Mouse (Mus musculus) c-Kit-negative CD71-positive TER-119-positive erythroid progenitor cells, embryonic 14.5 days (primary cell): Measurements from ENCODE around the gene Taf12.
"Not testable (repeated sequence)": the region's sequence is repeated elsewhere in the genome, so short reads cannot be mapped to it uniquely, and the experiment has no call there.

Experiments
- DNase-seq: peaks from one replicate; pipeline ENCODE4 v3.0.0-alpha.2; 2013; ENCODE audit warnings: low read depth, low spot score

Gene Taf12

DNA sequence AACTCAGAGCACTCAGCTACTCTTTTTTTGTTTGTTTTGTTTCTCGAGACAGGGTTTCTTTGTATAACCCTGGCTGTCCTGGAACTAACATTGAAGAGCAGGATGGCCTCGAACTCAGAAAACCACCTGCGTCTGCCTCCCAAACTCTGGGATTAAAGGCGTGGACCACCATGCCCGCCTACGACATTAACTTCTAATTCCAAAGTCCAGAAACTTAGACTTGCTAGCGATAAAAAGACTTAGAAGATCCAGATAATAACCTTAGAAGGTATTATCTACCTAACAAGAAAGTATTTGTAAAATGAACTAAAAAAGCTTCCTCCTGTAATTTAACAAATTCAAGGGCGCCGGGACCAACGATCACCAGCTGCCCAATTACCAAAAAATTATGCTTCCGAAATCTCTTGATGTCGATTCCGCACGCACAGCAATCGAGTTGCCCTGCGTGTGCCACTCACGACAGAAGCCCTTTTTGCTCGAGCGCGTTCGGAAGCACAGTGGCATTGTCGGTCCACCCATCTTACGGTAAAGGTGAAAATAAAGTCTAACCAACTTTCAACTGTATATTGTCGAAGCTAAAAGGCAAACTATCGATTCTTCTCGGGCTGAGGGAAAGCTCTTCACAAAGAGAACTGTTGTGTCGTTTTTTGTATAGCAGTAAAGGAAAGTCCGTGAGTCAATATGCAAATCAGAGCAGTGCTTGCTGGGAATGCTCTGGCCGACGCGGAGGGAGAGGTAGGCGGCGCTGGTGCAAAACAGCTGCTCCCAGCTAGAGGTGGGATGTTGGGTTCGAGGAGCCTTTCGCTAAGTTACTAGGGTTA lies 4.2 kb upstream of the Taf12 start:
- peak; percentile 87 for DNase-seq

DNA sequence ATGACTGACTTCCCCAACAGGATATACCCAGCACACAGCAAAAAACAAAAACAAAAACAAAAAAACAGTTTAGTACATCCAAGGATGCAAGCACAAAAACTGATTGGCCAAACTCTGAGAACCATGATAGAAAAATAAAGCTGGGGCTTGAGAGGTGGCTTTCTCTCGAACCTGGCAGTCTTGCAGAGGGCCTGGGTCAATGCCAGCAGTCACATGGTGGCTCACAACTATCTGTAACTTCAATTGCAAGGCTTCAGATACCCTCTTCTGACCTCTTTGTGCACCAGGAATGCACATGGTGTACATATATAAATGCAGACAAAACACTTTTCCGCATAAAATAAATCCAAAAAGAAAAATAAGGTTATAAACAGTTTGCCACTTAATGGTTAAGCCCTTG lies 1.0 kb upstream of the Taf12 start:
- no peak for DNase-seq

DNA sequence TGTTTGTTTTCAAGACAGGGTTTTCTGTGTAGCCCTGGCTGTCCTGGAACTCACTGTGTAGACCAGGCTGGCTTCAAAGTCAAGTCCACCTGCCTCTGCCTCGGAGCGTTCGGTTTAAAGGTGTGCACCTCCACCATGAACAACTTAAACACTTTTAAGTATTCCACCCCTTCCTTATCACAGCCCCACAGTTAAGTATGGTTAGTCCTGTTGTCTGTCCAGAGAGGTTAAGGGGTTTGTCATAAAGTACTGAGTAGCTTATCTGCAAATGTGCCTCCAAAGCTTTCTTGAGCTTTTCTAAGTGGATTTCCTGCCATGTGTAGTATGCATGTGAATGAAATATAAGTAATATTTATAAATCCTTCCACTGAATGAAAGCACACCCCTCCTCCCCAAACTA lies 1.8 kb downstream of the Taf12 start:
- peak; percentile 22 for DNase-seq

DNA sequence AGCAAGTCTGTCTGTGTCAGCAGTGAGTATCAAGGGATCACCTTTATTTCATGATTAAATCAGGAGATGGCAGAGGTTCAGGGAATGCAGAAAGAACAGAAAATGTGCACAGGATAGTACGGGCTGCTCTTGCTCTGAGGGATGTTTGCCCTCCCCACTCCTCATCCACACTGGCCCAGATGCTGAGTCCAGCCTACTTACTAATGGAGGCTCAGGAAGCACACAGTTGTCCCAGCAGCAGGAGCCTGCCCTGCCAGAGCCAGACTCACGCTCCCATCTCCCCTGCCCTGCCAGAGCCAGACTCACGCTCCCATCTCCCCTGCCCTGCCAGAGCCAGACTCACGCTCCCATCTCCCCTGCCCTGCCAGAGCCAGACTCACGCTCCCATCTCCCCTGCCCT lies 14.7 kb downstream of the Taf12 start:
- DNase-seq = not testable (repeated sequence)

DNA sequence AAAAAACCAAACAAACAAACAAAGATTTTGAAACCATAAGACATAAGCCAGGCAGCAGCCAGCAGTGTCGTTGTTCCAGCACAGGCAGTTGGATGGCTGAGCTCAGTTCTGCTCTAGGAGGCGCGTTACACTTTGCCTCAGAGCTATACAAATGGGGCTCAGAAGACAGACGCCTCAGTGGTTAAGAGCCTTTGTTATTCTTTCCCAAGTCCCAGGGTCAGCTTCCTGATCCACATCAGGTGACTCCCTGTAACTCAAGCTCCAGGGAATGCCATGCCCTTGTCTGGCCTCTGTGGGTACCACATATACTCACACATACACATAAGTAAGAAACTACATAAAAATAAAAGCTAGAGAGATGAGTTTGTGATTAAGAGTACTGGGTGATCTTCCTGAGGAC lies 16.9 kb downstream of the Taf12 start:
- DNase-seq = no peak

DNA sequence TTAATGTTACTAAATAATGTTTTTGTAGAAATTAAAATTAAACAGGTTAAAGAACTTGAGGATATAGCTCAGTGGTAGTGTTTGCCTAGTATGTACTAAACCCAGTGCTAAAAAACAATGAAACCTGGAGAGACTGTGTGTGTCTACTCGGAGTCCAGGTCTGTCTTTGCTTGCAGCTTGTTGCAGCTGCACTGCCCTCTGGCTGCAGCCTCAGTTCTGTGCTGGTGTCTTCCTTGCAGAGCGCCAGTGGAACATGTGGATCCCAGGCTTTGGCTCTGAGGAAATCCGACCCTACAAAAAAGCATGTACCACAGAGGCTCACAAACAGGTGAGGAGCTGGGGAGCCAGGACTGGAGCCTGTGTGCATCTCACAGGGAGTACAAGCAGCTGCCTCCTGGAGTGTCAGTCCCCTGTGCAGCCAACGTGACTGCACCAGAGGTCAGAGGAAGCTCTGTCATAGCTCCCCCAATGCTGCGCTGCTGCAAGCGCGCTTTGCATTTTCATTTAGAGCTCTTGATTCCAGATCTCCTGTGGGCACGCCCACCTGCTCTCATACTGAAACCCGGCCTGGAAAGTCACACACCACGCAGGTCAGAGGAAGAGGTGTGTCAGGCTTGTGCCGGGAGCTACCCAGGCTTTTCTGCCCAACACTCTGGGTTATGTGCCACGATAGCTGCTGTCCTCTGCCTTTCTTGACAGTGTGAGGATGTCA lies 17.6 kb downstream of the Taf12 start:
- no peak for DNase-seq

DNA sequence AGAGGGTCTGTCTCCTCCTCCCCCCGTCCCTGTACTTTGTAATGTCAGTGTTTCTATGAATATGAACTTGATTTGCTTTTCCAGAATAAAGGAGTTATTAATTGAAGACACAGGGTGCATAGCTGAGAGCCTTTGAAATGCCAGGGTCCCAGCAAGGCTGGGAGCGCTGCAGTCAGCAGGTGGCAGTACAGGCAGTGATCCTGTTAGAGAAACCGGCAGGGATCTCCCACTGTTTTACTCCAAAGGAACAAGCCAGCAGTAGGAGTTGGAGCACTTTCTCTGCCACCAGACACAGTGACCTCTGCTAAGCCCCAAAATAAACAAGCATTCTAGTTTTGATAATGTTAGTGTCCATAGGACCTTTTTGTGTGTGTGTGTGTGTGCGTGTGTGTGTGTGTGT lies 18.8 kb downstream of the Taf12 start:
- no peak for DNase-seq

DNA sequence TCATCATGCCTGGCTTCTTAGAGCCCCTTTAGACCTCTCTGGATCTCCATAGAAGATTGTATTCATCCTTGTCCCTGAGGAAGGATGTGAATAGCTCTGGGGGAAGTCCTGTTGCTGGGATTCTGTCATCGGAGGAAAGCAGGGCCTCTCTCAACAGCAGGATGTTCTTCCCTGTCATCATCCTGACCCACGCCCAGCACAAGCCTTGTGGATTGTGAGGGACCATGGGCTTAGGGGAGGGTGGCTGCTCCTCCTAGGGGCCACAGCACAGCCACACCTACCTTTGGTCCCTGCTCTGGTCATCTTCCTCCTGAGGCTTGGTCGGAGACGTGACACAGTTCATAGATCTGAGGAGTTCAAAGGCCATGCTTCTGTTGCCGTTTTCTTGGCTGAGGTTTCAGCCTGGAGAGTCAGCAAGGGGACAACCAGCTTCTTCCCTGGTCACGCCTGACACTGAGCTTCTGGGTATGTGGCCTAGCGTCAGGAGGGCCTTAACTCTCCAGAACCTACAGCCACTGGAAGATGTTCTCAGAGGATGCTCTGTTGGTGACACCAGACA lies 19.6 kb downstream of the Taf12 start:
- DNase-seq = no peak

DNA sequence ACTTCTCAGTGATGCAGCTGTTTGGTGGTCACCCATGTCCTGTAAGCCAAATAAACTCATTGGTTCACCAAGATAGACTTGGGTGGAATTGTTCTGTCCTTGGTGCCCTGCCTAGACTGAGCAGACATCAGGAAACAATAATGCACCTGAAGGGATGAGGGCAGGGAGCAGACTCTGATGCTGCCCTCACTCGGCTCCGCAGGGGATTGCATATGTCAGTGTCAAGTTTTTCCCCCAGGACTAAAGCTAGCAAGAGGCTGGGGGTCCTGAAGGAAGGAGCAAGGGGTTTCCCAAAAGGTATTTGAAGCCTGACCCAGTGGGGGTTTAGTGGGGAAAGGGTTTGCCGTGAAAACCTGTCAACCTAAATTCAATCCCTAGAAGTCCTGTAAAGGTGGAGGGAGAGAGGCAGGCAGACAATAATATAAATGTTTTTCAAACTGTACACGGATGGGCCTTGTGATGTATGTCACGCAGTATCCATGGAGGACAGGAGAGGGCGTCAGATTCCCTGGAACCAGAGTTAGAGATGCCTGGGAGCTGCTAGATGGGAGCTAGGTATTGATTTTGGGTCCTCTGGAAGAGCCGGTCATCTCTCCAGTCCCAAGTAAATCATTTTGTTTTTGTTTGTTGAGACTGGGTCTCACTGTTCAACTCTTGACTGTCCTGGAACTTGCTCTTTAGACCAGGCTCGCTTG lies 21.7 kb downstream of the Taf12 start:
- DNase-seq = no peak

DNA sequence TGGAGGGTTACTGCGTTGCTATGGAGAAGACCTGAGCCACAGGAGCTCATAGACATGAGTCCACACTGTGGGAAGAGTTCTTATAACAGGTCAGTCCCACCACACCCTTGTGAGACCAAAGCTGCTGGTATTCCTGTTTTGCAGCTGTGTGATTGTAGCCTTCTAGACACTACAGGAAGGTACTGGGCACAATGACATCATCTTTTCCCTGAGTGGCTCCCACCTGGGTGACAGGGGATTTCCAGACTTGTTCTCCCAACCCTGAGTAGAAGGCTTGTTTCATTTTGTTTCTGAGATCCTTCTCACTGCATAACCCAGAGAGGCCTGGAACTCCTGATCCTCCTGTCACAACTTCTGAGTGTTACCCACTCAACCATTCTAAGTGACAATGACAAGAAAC lies 25.7 kb downstream of the Taf12 start:
- no peak for DNase-seq

DNA sequence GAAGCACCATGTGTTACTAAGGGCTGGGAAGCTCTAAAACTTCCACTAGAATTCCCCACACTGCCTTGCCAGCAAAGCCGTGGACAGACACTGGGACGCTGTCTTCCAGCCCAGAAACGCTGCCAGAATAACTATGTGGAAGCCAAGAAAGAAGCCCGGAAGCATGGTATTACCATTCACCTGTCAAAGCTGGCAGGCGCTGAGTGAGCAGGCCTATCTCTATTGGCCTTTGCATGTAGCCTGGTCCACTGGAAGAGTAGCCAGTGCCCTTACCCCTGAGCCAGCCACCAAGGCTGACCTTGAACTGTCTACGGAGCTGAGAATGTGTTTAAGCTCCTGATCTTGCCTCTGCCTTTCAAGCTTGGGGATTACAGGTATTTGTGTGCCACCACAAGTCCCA lies 27.3 kb downstream of the Taf12 start:
- DNase-seq = no peak

DNA sequence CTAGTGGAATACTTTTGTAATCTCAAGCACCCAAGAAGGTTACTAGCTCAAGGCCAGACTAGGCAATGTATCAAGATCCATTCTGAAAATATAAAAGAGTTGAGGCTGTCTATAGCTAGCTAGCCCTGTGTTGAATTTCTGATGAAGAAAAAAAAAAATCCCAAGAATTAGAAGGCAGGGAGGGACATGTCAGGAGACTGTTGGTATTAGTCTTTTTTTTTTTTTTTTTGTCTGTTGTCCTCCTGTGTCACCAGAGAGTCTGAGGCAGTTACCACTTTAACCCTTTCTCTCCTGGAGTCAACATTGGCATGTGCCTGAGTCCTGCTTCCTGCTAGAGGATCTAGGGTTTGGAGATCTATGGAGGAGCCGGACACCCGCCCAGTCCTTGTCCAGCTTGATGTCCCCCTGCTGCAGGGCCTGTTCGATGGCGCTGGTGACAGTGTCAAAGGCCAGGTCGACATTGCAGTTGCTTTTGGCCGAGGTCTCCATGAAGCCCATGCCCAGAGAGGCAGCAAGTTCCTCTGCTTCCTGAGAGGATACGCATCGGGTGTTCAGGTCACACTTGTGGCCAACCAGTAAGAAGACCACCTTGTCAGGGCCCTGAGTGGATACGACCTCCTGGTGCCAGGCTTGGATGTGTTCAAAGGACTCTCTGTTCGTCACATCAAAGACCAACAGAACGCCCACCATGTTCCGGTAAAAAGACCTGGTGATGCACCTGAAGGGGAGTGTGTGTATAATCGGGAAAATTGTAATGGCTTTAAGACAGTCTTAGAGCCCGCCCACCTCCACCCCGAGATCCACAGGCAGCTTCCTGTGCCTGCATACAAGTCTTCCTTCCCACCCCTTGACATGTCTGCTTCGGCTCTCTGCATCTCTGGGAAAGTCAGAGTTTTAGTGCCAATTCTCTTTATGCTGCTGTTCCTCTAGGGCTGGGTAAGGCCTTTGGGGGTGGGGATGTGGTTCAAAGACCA lies 28.1 kb downstream of the Taf12 start:
- DNase-seq = no peak

DNA sequence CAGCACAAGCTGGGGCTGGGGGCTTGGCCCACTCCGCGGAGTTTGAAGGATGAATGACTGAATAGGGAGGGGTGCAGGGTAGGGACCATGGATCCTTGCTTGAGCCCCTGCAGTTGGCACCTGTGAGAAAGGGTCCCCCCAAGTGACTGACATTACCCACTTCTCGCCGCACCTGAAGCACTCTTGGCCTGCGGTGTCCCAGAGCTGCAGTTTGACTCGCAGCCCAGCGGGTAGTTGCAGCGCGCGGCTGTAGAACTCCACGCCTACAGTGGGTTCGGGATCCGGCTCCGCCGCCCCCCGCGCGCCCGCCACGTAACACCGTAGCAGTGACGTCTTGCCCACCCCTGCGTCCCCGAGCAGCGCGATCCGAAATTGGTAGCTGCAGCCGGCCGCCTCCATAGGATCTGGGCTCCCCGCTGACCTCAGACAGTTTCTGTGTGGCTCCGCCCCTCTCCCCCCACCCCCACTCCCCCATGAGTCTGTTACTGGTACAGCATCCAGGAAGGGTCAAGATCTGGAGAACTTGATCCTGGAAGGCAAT lies 28.8 kb downstream of the Taf12 start, which contains the start of gene Rab42:
Rab42 (minus strand) TSS at position 447 of the 541 bp plus-strand sequence.
- no peak for DNase-seq

DNA sequence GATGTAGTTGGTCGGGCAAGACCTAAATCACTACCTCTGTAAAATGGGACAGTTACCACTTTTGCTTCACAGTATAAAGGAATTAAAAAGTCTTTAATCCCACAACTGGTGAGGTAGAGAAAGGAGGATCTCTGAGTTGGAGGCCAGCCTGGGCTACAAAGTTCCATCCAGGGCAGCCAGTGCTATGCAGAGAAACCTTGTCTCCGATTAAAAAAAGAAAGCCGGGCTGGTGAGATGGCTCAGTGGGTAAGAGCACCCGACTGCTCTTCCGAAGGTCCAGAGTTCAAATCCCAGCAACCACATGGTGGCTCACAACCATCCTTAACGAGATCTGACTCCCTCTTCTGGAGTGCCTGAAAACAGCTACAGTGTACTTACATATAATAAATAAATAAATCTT lies 29.3 kb downstream of the Taf12 start:
- DNase-seq = not testable (repeated sequence)

DNA sequence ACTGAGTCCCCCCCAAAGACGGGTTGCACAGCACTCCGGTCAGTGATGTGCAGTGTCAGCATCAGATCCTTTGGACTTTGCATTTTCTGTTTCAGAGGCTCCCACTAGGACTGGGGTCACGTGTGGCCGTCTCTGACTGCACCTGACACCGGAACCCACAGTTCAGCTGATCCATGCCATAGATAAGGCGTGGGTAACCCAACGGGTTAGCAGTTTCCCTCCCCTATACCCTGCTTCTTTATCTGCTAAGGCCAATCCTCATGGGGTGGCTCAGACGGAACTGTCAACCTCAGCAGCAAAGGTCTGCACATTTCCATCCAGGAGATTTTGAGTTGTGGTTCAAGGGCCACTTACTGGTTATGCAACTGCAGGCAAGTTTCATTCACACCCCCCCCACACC lies 31.1 kb downstream of the Taf12 start:
- no peak for DNase-seq

DNA sequence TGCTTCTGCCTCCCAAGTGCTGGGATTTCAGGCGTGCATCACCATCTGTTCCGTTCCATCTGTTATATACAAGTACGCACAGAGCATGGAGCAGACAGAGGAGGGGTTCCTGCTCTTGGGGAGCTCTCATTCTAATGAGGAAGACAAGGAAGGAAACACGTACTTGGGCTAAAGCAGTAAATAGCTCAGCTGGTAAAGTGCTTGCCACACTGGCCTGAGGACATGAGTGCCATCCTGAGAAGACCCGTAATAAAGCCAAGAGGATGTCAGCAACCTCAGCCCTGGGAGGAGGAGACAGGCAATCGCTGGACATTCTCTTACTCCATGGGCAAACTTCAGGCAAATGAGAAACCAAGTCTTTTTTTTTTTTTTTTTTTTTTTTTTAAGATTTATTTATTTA lies 31.8 kb downstream of the Taf12 start:
- no peak for DNase-seq

DNA sequence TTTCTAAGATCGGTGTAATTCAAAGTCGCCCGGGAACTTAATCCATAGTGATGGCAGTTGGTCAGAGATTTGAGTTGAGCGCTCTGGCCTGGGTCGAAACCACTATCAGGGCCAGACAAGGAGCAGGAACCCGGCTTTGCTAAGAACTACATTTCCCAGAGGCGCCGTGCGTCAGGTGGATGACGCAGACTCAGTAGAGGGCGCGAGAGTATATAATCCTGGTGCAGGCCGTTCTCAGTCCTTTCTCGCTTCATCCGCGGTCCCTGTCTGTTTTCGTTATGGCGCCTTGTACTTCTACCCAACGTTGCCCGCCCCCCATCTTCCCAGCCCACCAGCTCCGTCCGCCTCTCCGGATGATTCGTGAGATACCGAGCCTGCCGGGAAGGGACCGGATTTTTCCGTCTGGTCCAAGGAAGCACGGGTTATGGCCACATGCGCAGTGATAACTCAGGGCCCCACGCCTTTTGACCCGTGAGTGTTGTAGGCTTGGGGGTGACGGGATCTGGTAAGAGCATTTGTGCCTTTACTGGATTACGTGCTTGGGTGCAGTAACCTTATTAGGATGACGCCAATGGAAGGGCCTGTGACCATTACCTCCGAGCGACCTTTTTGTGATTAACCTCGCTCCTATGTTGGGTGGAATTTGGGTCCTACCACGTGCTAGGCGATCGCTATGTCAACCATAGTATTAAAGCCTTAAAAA lies 34.4 kb downstream of the Taf12 start:
- peak; percentile 80 for DNase-seq

DNA sequence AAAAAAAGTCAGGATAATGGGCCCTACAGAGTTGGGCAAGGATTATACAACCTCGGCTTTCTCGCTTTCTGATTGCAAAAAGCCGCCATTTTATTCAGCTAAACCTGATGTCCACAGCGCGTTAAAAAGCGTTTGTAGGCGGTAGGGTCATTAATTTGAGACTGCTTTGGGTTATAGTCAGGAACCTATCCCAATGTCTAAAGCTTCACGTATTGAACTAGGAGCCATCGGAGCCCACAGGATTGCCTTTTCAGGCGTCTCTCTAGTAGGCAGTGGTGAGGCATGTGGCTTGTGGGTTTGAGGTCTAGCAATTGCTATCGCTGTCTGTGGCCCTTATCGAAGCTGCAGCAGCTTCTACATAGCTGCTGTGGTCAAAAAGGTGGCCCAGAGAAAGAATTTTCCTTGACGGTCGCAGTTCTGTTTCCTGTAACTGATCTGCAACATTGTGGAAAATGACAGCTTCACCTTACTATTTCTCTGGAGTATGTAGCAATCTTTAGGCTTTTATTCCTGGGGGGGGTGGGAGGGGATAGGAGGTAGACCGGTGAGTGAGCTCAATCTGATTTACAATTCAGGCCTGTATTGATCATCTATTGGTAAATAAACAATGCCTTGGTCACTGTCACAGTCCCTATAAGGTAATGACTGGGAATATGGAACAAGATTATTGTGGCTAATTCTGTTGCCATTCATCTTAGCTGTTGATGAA lies 35.1 kb downstream of the Taf12 start:
- DNase-seq = no peak

DNA sequence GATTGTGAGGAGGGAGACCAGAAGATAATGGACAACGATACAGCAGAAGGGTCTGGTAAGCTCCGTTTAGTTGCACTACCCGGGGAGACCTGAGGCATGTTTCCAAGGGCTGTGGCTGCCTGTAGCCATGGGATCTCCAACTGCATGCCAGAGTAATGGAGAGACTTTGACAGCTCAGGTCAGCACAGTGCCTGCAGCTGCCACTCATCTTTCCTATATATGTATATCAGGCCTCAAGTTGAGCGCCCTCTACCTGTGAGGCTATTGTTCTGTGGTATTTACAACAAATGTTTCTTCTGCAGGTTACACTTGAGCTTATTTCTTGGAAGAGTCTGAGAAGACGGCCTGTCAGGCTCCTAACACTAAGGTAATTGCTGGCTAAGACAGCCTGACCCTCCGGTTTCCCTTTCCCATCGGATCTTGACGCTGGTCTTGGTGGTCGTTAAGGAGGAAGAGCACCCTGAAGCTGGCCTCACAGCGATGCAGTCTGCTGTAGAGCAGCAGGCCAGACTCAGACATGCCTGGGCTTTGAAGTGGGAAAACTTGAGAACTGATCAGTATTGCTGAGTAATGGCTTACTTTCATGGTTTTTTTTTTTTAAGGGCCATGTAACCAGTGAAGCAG lies 35.8 kb downstream of the Taf12 start:
- peak; percentile 50 for DNase-seq
